Mouse (Mus musculus) E14TG2a.4 (cell line): ENCODE data around the gene Rasa1.

Experiments
- H3K27me3 ChIP-seq: 2 replicates; pipeline ENCODE4 v1.6.1; 2014; ENCODE audit warnings: low read length, control low read depth; ENCODE audit not compliant: insufficient read depth
- H3K36me3 ChIP-seq: 2 replicates; pipeline ENCODE4 v1.6.1; 2014; ENCODE audit warnings: low read length, control low read depth; ENCODE audit not compliant: insufficient read depth
- H3K4me1 ChIP-seq: replicated peaks from 2 replicates; pipeline ENCODE4 v1.6.1; 2014; ENCODE audit warnings: low read depth, low read length, control low read depth
- H3K4me3 ChIP-seq: replicated peaks from 2 replicates; pipeline ENCODE4 v1.5.1; 2014; ENCODE audit warnings: mild to moderate bottlenecking, low read length
- H3K9me3 ChIP-seq: 2 replicates; pipeline ENCODE4 v1.6.1; 2014; ENCODE audit warnings: low read length, control low read depth
- CTCF ChIP-seq: conservative IDR thresholded peaks from 2 replicates; pipeline ENCODE4 v1.5.1; 2014; ENCODE audit warnings: low read length
- NANOG ChIP-seq: IDR thresholded peaks from 2 replicates; pipeline ENCODE4 v1.6.1; 2014; ENCODE audit warnings: borderline replicate concordance, low read length, mixed read lengths
- POU5F1 ChIP-seq: IDR thresholded peaks from 2 replicates; pipeline ENCODE4 v1.6.1; 2014; ENCODE audit warnings: low read length, borderline replicate concordance

Gene Rasa1

GRCm38 (mm10) chr13:85288843-85289713 lies at the start of gene Rasa1:
Gene Rasa1, minus strand, starts transcription at chr13:85289130.
- Histone ChIP-seq H3K27me3 (no peaks in the 10 kb centered on the region), H3K4me1 (peaks cover 12% of the 10 kb centered on the region), H3K36me3 (no peaks in the 10 kb centered on the region), H3K9me3 (no peaks in the 10 kb centered on the region), H3K4me3 (peak within 1 kb of the TSS; percentile 96)
- TF ChIP-seq CTCF: no peak
- TF ChIP-seq NANOG: no peak
- TF ChIP-seq POU5F1: no peak

GRCm38 (mm10) chr13:85311547-85311946 lies 22.6 kb upstream of the Rasa1 start:
- H3K4me1 ChIP-seq: no peaks in the 10 kb centered on the region
- no peaks in the 10 kb centered on the region for H3K36me3 ChIP-seq
- H3K27me3 ChIP-seq: no peaks in the 10 kb centered on the region
- no peaks in the 10 kb centered on the region for H3K9me3 ChIP-seq
- TF ChIP-seq POU5F1: no peak
- no peak for TF ChIP-seq CTCF
- TF ChIP-seq NANOG: no peak
- no peak overlapping the region for H3K4me3 ChIP-seq

GRCm38 (mm10) chr13:85310968-85311367 lies 22.0 kb upstream of the Rasa1 start:
- Histone ChIP-seq H3K36me3 (no peaks in the 10 kb centered on the region), H3K9me3 (no peaks in the 10 kb centered on the region), H3K27me3 (no peaks in the 10 kb centered on the region), H3K4me3 (no peak overlapping the region), H3K4me1 (no peaks in the 10 kb centered on the region)
- TF ChIP-seq NANOG: no peak

GRCm38 (mm10) chr13:85310483-85310882 lies 21.6 kb upstream of the Rasa1 start:
- Histone ChIP-seq H3K4me1 (no peaks in the 10 kb centered on the region), H3K9me3 (no peaks in the 10 kb centered on the region), H3K36me3 (no peaks in the 10 kb centered on the region), H3K4me3 (no peak overlapping the region), H3K27me3 (no peaks in the 10 kb centered on the region)
- TF ChIP-seq NANOG (no peak), CTCF (no peak), POU5F1 (no peak)

GRCm38 (mm10) chr13:85306039-85306438 lies 17.1 kb upstream of the Rasa1 start:
- no peaks in the 10 kb centered on the region for H3K9me3 ChIP-seq
- no peaks in the 10 kb centered on the region for H3K36me3 ChIP-seq
- no peaks in the 10 kb centered on the region for H3K27me3 ChIP-seq
- no peak for TF ChIP-seq CTCF
- TF ChIP-seq POU5F1: no peak
- TF ChIP-seq NANOG: no peak
- no peaks in the 10 kb centered on the region for H3K4me1 ChIP-seq
- no peak overlapping the region for H3K4me3 ChIP-seq

- TF ChIP-seq NANOG (no peak), CTCF (no peak), POU5F1 (no peak)
- Histone ChIP-seq H3K27me3 (no peaks in the 10 kb centered on the region), H3K4me3 (no peak overlapping the region)
Observed at GRCm38 (mm10) chr13:85290651-85291050, 1.7 kb upstream of the Rasa1 start.

GRCm38 (mm10) chr13:85288574-85288842 lies 422 bp downstream of the Rasa1 start:
- Histone ChIP-seq H3K4me1 (peaks cover 12% of the 10 kb centered on the region), H3K4me3 (peak overlapping the region; percentile 96), H3K27me3 (no peaks in the 10 kb centered on the region), H3K9me3 (no peaks in the 10 kb centered on the region), H3K36me3 (no peaks in the 10 kb centered on the region)
- TF ChIP-seq NANOG: no peak
- TF ChIP-seq POU5F1: no peak
- no peak for TF ChIP-seq CTCF

More at GRCm38 (mm10) chr13:85290651-85291050, 1.7 kb upstream of the Rasa1 start:
- Histone ChIP-seq H3K4me1 (peaks cover 10% of the 10 kb centered on the region), H3K36me3 (no peaks in the 10 kb centered on the region), H3K9me3 (no peaks in the 10 kb centered on the region)

- Histone ChIP-seq H3K27me3 (no peaks in the 10 kb centered on the region), H3K36me3 (no peaks in the 10 kb centered on the region), H3K4me1 (peaks cover 12% of the 10 kb centered on the region), H3K9me3 (no peaks in the 10 kb centered on the region), H3K4me3 (peak overlapping the region; percentile 96)
- TF ChIP-seq NANOG: no peak
- TF ChIP-seq CTCF: no peak
- no peak for TF ChIP-seq POU5F1
Observed at GRCm38 (mm10) chr13:85287876-85288573, 905 bp downstream of the Rasa1 start.

GRCm38 (mm10) chr13:85282626-85283025 lies 6.3 kb downstream of the Rasa1 start:
- no peaks in the 10 kb centered on the region for H3K9me3 ChIP-seq
- peaks cover 12% of the 10 kb centered on the region for H3K4me1 ChIP-seq
- no peaks in the 10 kb centered on the region for H3K27me3 ChIP-seq
- no peak for TF ChIP-seq POU5F1
- TF ChIP-seq NANOG: no peak
- no peak for TF ChIP-seq CTCF
- no peak overlapping the region for H3K4me3 ChIP-seq
- H3K36me3 ChIP-seq: no peaks in the 10 kb centered on the region
